Mouse (Mus musculus): Measurements from ENCODE around the gene Srrt. TPM values are rescaled to one million over a fixed set of nuclear protein-coding genes. Genes with fewer than 3 reads are reported as not detected.

Gene Srrt
- polyA plus RNA-seq, 1 experiment, result 73.3 TPM

- H3K27me3 ChIP-seq (ENCODE audit: control insufficient read depth), result no peaks in the 10 kb centered on the region
- no peaks in the 10 kb centered on the region for H3K36me3 ChIP-seq (ENCODE audit: control insufficient read depth)
- no peaks in the 10 kb centered on the region for H3K9me3 ChIP-seq (ENCODE audit: control insufficient read depth, low read length)
- no peak for TF ChIP-seq GATA1 (IDR thresholded peaks at IDR 0.05; ENCODE audit: low read length)
- no peak for TF ChIP-seq TAL1 (IDR thresholded peaks at IDR 0.05; ENCODE audit: low read length)
- peaks cover 11% of the 10 kb centered on the region for H3K4me1 ChIP-seq (ENCODE audit: control insufficient read depth)
- no peak overlapping the region for H3K4me3 ChIP-seq (replicated peaks)
Measured at GRCm38 (mm10) chr5:137264787-137265186, 42.7 kb downstream of the Srrt start.

GRCm38 (mm10) chr5:137263897-137264720 is 43.4 kb downstream of the Srrt start:
- H3K36me3 ChIP-seq (ENCODE audit: control insufficient read depth), result no peaks in the 10 kb centered on the region
- H3K27me3 ChIP-seq (ENCODE audit: control insufficient read depth), result no peaks in the 10 kb centered on the region
- TF ChIP-seq GATA1 (IDR thresholded peaks at IDR 0.05; ENCODE audit: low read length), result no peak
- TF ChIP-seq TAL1 (IDR thresholded peaks at IDR 0.05; ENCODE audit: low read length), result no peak
- peaks cover 11% of the 10 kb centered on the region for H3K4me1 ChIP-seq (ENCODE audit: control insufficient read depth)
- no peaks in the 10 kb centered on the region for H3K9me3 ChIP-seq (ENCODE audit: control insufficient read depth, low read length)
- no peak overlapping the region for H3K4me3 ChIP-seq (replicated peaks)

Other genes starting within 250 kb of the Srrt start
- gene Serpine1, start 235.4 kb downstream of the Srrt start, polyA plus RNA-seq (2012), result not detected in 2 replicates
- gene Trim56, start 191.5 kb downstream of the Srrt start, polyA plus RNA-seq (2012), result 3.3 and 3.5 TPM in 2 replicates
- gene Muc3, start 158.4 kb downstream of the Srrt start, polyA plus RNA-seq (2012), result not detected in 2 replicates
- gene Muc3a, start 95.3 kb downstream of the Srrt start, polyA plus RNA-seq (2012), result not detected in 2 replicates
- 29.5 and 30.9 TPM in 2 replicates for gene Ache, start 20.2 kb downstream of the Srrt start, polyA plus RNA-seq (2012)
- 14.1 and 16.4 TPM in 2 replicates for gene Ufsp1, start 13.0 kb downstream of the Srrt start, polyA plus RNA-seq (2012)
- gene Trip6, start 6.7 kb upstream of the Srrt start, polyA plus RNA-seq (2012), result 0.51 and 0.54 TPM in 2 replicates
- gene Slc12a9, start 25.9 kb upstream of the Srrt start, polyA plus RNA-seq (2012), result 0.05 and 0.06 TPM in 2 replicates
- gene Ephb4, start 42.4 kb upstream of the Srrt start, polyA plus RNA-seq (2012), result 0.04 and 0.07 TPM in 2 replicates
- gene Zan, start 169.4 kb upstream of the Srrt start, polyA plus RNA-seq (2012), result under 0.01 TPM in 1 of 2 replicates, not detected in the other
- gene Pop7, start 194.8 kb upstream of the Srrt start, polyA plus RNA-seq (2012), result 7.1 and 9.3 TPM in 2 replicates
- gene Gigyf1, start 210.9 kb upstream of the Srrt start, polyA plus RNA-seq (2012), result 2.4 and 2.6 TPM in 2 replicates
- gene Epo, start 225.6 kb upstream of the Srrt start, polyA plus RNA-seq (2012), result not detected in 2 replicates
- 59.2 and 65.3 TPM in 2 replicates for gene Gnb2, start 225.8 kb upstream of the Srrt start, polyA plus RNA-seq (2012)
- not detected in 2 replicates for gene Actl6b, start 245.8 kb upstream of the Srrt start, polyA plus RNA-seq (2012)

All from erythroblast, embryonic 14.5 days (primary cell).